38 mouse cellular contexts compared by ENCODE assay signal in genomic region chr19:29944426-29944825, GRCm38 (mm10). TPM values are rescaled to one million over a fixed set of nuclear protein-coding genes. Genes with fewer than 3 reads are reported as not detected.
"Had no signal": no experiment of that assay in that cellular context is flagged by ENCODE, and none has a peak within 500 bp of the region (broad histone marks: within the 10 kb centered on the region; RNA-seq: fewer than 3 reads in every experiment).

No protein-coding gene starts in this region.

- H3K27ac ChIP-seq: embryonic facial prominence, embryonic 10.5 days; embryonic facial prominence, embryonic 12.5 days; embryonic facial prominence, embryonic 13.5 days; embryonic facial prominence, embryonic 15.5 days; forebrain, embryonic 10.5 days; forebrain, embryonic 12.5 days; forebrain, embryonic 13.5 days; forebrain, embryonic 15.5 days; gastrocnemius, adult 2 months; heart, adult 2 months had no signal

- H3K9ac ChIP-seq: embryonic facial prominence, embryonic 12.5 days; embryonic facial prominence, embryonic 13.5 days; embryonic facial prominence, embryonic 15.5 days; forebrain, embryonic 12.5 days; forebrain, embryonic 13.5 days; forebrain, embryonic 15.5 days; forebrain, postnatal 0 days had no signal

- H3K9me3 ChIP-seq: embryonic facial prominence, embryonic 10.5 days; embryonic facial prominence, embryonic 12.5 days; embryonic facial prominence, embryonic 13.5 days; embryonic facial prominence, embryonic 15.5 days; forebrain, embryonic 10.5 days; forebrain, embryonic 12.5 days; forebrain, embryonic 13.5 days; forebrain, embryonic 15.5 days had no signal

- DNase-seq: cerebellum, adult 2 months; cerebellum, adult 8-10 months; cerebellum, adult 9-10 months; cerebellum, adult 9-11 months; cerebellum, postnatal 10 days; cerebellum, postnatal 14 days; cerebellum, postnatal 25 days; cerebellum, postnatal 36 days; embryo, embryonic 11 days; forebrain, postnatal 0 days; gastrocnemius, adult 2 months; gastrocnemius, postnatal 10 days; gastrocnemius, postnatal 14 days; gastrocnemius, postnatal 25 days; gastrocnemius, postnatal 36 days; heart, adult 18-20 months; heart, adult 2 months had no signal

- ATAC-seq: forebrain, embryonic 13.5 days; forebrain, embryonic 14.5 days; forebrain, embryonic 15.5 days; forebrain, embryonic 16.5 days; forebrain, postnatal 0 days had no signal

- H3K36me3 ChIP-seq: embryonic facial prominence, embryonic 10.5 days; embryonic facial prominence, embryonic 12.5 days; embryonic facial prominence, embryonic 13.5 days; embryonic facial prominence, embryonic 15.5 days; forebrain, embryonic 10.5 days; forebrain, embryonic 12.5 days; forebrain, embryonic 15.5 days had no signal

- H3K4me3 ChIP-seq: embryonic facial prominence, embryonic 10.5 days; embryonic facial prominence, embryonic 12.5 days; embryonic facial prominence, embryonic 13.5 days; embryonic facial prominence, embryonic 15.5 days; erythroblast, embryonic 14.5 days; forebrain, embryonic 10.5 days; forebrain, embryonic 12.5 days; forebrain, embryonic 13.5 days; forebrain, embryonic 15.5 days; gastrocnemius, adult 2 months; heart, adult 2 months had no signal

- H3K4me2 ChIP-seq: embryonic facial prominence, embryonic 12.5 days; embryonic facial prominence, embryonic 13.5 days; embryonic facial prominence, embryonic 15.5 days; forebrain, embryonic 12.5 days; forebrain, embryonic 13.5 days; forebrain, embryonic 15.5 days had no signal

- H3K27me3 ChIP-seq: embryonic facial prominence, embryonic 12.5 days; embryonic facial prominence, embryonic 13.5 days; embryonic facial prominence, embryonic 15.5 days; forebrain, embryonic 12.5 days; forebrain, embryonic 13.5 days; forebrain, embryonic 15.5 days had no signal

RNA-seq across cellular contexts. Expression of gene Il33, which starts 19.5 kb away (rescaled TPM):
- total RNA-seq: common myeloid progenitor, adult 5-6 weeks; granulocyte monocyte progenitor cell, adult 5-6 weeks had no signal
- polyA plus RNA-seq: erythroblast, embryonic 14.5 days had no signal

RNA-seq across cellular contexts. Expression of gene Trpd52l3, which starts 59.2 kb away (rescaled TPM):
- total RNA-seq: common myeloid progenitor, adult 5-6 weeks; forebrain, postnatal 0 days; gastrocnemius, adult 18-20 months; gastrocnemius, adult 2 months; gastrocnemius, adult 8-10 months; gastrocnemius, postnatal 10 days; gastrocnemius, postnatal 14 days; gastrocnemius, postnatal 25 days; gastrocnemius, postnatal 36 days; gastrocnemius, postnatal 4 days; granulocyte monocyte progenitor cell, adult 5-6 weeks; heart, adult 18-20 months; heart, adult 2 months had no signal
- polyA plus RNA-seq: cerebellum, adult 2 months; cortical plate, adult 2 months; embryonic facial prominence, embryonic 10.5 days; embryonic facial prominence, embryonic 11.5 days; embryonic facial prominence, embryonic 12.5 days; embryonic facial prominence, embryonic 13.5 days; embryonic facial prominence, embryonic 14.5 days; embryonic facial prominence, embryonic 15.5 days; erythroblast, embryonic 14.5 days; forebrain, embryonic 10.5 days; forebrain, embryonic 11.5 days; forebrain, embryonic 12.5 days; forebrain, embryonic 13.5 days; forebrain, embryonic 14.5 days; forebrain, embryonic 15.5 days; forebrain, embryonic 16.5 days; forebrain, postnatal 0 days; frontal cortex, adult 2 months; heart, adult 2 months had no signal
